Mouse (Mus musculus) midbrain, embryonic 16.5 days (tissue): ENCODE measurements around the gene Lgr5. TPM values are rescaled to one million over a fixed set of nuclear protein-coding genes. Genes with fewer than 3 reads are reported as not detected.
A peak's percentile ranks its signal among the peaks of the same experiment; 100 is the strongest.

Source experiments
- ATAC-seq: fragments of 200-750 bp; cut with Nextera tagmentation; 2 replicates; pipeline ENCODE4 v1.8.0; 2017; ENCODE audit warnings: moderate TSS enrichment
- H3K27ac ChIP-seq: fragments of 300-500 bp; sonication (generic); 2 replicates; pipeline ENCODE4 v1.5.1; 2014; ENCODE audit warnings: mild to moderate bottlenecking, low read length, mixed read lengths
- H3K27me3 ChIP-seq: fragments of 300-500 bp; sonication (generic); 2 replicates; pipeline ENCODE4 v1.6.1; 2014; ENCODE audit warnings: low read depth, low read length, mixed read lengths; ENCODE audit not compliant: control insufficient read depth, insufficient read depth
- H3K36me3 ChIP-seq: fragments of 300-500 bp; sonication (generic); 2 replicates; pipeline ENCODE4 v1.6.1; 2014; ENCODE audit warnings: mild to moderate bottlenecking, low read length, moderate library complexity, mixed read lengths; ENCODE audit not compliant: control insufficient read depth, insufficient read depth
- H3K4me1 ChIP-seq: fragments of 300-500 bp; sonication (generic); 2 replicates; pipeline ENCODE4 v1.6.1; 2014; ENCODE audit warnings: mild to moderate bottlenecking, low read length, mixed read lengths; ENCODE audit not compliant: control insufficient read depth, insufficient read depth
- H3K4me2 ChIP-seq: fragments of 300-500 bp; sonication (generic); 2 replicates; pipeline ENCODE4 v1.6.1; 2014; ENCODE audit warnings: mild to moderate bottlenecking, low read length, mixed read lengths
- H3K4me3 ChIP-seq: fragments of 300-500 bp; sonication (generic); 2 replicates; pipeline ENCODE4 v1.5.1; 2014; ENCODE audit warnings: low read depth, mild to moderate bottlenecking, low read length, moderate library complexity, mixed read lengths
- H3K9ac ChIP-seq: fragments of 300-500 bp; sonication (generic); 2 replicates; pipeline ENCODE4 v1.6.1; 2014; ENCODE audit warnings: low read depth, low read length, mixed read lengths
- H3K9me3 ChIP-seq: fragments of 300-500 bp; sonication (generic); replicated peaks from 2 replicates; pipeline ENCODE4 v1.6.1; 2014; ENCODE audit warnings: mild to moderate bottlenecking, low read length, mixed read lengths; ENCODE audit not compliant: control insufficient read depth, poor library complexity, severe bottlenecking
- WGBS: fragments of 180-500 bp; shearing (Covaris S2); extraction: QIAGEN DNeasy Blood & Tissue Kit; methylation state at CpG from one replicate; pipeline ENCODE4 v1.1.7; 2014; 5-methylcytosine and 5-hydroxymethylcytosine counted together
- polyA plus RNA-seq: library from polyadenylated mRNA; unstranded; fragments of >200 nt; fragmentation: Nextera tagmentation; extraction: Ambion mirVana; gene quantifications from 2 replicates; pipeline ENCODE4 v1.2.1, GENCODE M21; 2015

Lgr5 gene
- polyA plus RNA-seq, 1 experiment from 2014 or later: 1.4 TPM

- Histone ChIP-seq H3K4me3 (no peak overlapping the region), H3K27me3 (no peaks in the 10 kb centered on the region), H3K9me3 (no peaks in the 10 kb centered on the region), H3K4me1 (no peaks in the 10 kb centered on the region), H3K4me2 (no peak overlapping the region), H3K36me3 (no peaks in the 10 kb centered on the region), H3K27ac (no peak overlapping the region), H3K9ac (no peak overlapping the region)
- no peak for ATAC-seq
- WGBS: 76% methylated on average over 4 of the region's 4 CpGs
Observed at GRCm38 (mm10) chr10:115528892-115529291, 58.7 kb downstream of the Lgr5 start.

GRCm38 (mm10) chr10:115521081-115521451 lies 66.5 kb downstream of the Lgr5 start:
- Histone ChIP-seq H3K9me3 (no peaks in the 10 kb centered on the region), H3K4me3 (no peak overlapping the region), H3K9ac (no peak overlapping the region), H3K27ac (no peak overlapping the region), H3K4me2 (no peak overlapping the region), H3K36me3 (no peaks in the 10 kb centered on the region), H3K27me3 (no peaks in the 10 kb centered on the region), H3K4me1 (no peaks in the 10 kb centered on the region)
- 7% methylated on average over 4 of the region's 4 CpGs for WGBS
- no peak for ATAC-seq

- Histone ChIP-seq H3K4me1 (no peaks in the 10 kb centered on the region), H3K9me3 (no peaks in the 10 kb centered on the region), H3K27me3 (no peaks in the 10 kb centered on the region), H3K36me3 (no peaks in the 10 kb centered on the region), H3K27ac (no peak overlapping the region), H3K4me2 (no peak overlapping the region), H3K9ac (no peak overlapping the region), H3K4me3 (no peak overlapping the region)
- WGBS: 27% methylated on average over 17 of the region's 17 CpGs
- ATAC-seq: no peak
Observed at GRCm38 (mm10) chr10:115520200-115521080, 67.1 kb downstream of the Lgr5 start.

DNA sequence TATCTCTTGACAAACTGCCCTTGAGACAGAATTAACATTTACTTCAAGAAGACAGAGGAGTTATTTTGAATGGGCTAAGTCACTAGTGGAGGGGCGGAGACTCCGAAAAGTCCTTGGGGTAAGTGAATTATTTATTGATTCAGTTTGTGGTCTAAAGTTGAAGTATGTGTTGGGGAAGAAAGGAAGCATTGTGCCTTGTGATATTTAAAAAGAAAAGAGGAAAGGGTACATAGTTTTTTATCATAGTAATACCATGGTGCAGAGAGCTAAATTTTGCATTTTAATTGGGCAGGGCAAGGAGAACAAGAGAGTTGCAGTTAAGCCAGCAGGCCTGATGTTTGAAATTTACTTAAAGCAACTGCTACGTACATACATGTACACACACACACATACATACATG lies 68.7 kb downstream of the Lgr5 start:
- no peak overlapping the region for H3K9ac ChIP-seq
- H3K4me1 ChIP-seq: no peaks in the 10 kb centered on the region
- no peak overlapping the region for H3K4me3 ChIP-seq
- no peak overlapping the region for H3K27ac ChIP-seq
- H3K36me3 ChIP-seq: no peaks in the 10 kb centered on the region
- ATAC-seq: no peak
- no peaks in the 10 kb centered on the region for H3K27me3 ChIP-seq
- no peak overlapping the region for H3K4me2 ChIP-seq
- no peaks in the 10 kb centered on the region for H3K9me3 ChIP-seq
- 89% methylated on average over 3 of the region's 3 CpGs for WGBS

GRCm38 (mm10) chr10:115515503-115515902 lies 72.1 kb downstream of the Lgr5 start:
- H3K9me3 ChIP-seq: no peaks in the 10 kb centered on the region
- 86% methylated on average over 7 of the region's 7 CpGs for WGBS
- no peak overlapping the region for H3K4me2 ChIP-seq
- H3K4me3 ChIP-seq: no peak overlapping the region
- no peak overlapping the region for H3K27ac ChIP-seq
- no peaks in the 10 kb centered on the region for H3K36me3 ChIP-seq
- no peak overlapping the region for H3K9ac ChIP-seq
- no peaks in the 10 kb centered on the region for H3K27me3 ChIP-seq
- H3K4me1 ChIP-seq: no peaks in the 10 kb centered on the region
- ATAC-seq: no peak

DNA sequence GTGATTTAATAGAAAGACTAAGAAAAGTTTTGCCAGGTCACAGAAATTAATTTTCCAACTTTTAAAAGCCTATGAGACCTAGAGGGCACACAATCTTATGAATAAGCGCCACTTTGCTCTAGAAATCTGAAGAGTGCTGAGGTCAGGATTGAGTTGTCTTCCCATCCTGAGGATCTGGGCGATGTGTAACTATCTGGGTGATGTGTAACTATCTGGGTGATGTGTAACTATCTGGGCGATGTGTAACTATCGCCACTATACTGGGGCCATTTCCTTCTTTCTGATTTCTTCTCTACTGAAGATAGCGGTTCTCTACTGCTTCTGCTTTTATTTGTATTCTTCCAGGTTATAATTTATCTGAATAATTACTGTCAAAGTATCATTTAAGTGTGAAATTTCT lies 76.6 kb downstream of the Lgr5 start:
- Histone ChIP-seq H3K4me2 (no peak overlapping the region), H3K27me3 (no peaks in the 10 kb centered on the region), H3K9ac (no peak overlapping the region), H3K27ac (no peak overlapping the region), H3K4me3 (no peak overlapping the region), H3K9me3 (no peaks in the 10 kb centered on the region), H3K36me3 (no peaks in the 10 kb centered on the region), H3K4me1 (no peaks in the 10 kb centered on the region)
- no peak for ATAC-seq
- WGBS: 88% methylated on average over 5 of the region's 5 CpGs

- Histone ChIP-seq H3K9me3 (no peaks in the 10 kb centered on the region), H3K4me3 (no peak overlapping the region), H3K27ac (no peak overlapping the region), H3K27me3 (no peaks in the 10 kb centered on the region), H3K9ac (no peak overlapping the region), H3K4me2 (no peak overlapping the region), H3K4me1 (no peaks in the 10 kb centered on the region), H3K36me3 (no peaks in the 10 kb centered on the region)
- WGBS: 92% methylated on average over 16 of the region's 16 CpGs
- ATAC-seq: no peak
Observed at GRCm38 (mm10) chr10:115505631-115506239, 81.8 kb downstream of the Lgr5 start.

DNA sequence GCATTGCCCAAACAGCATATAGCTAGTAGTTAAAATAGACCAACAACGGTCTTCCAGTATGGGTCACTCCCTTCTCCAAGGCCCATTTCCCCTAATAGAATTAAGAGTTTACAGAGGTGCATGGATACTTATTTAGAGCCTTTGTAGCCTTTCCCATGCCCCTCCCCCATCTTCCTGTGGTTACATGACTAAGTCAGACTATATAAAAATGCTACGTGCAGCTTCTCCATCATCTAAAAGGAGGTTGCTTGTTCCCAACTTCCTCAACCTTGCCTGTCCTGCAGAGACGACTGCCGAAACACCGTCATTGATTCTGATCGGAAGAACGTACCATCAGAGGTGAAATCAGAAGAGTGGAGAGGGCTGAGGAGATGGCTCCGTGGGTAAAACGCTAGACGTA lies 82.4 kb downstream of the Lgr5 start:
- no peaks in the 10 kb centered on the region for H3K27me3 ChIP-seq
- H3K9ac ChIP-seq: no peak overlapping the region
- no peak for ATAC-seq
- no peak overlapping the region for H3K4me2 ChIP-seq
- no peaks in the 10 kb centered on the region for H3K36me3 ChIP-seq
- no peaks in the 10 kb centered on the region for H3K9me3 ChIP-seq
- no peak overlapping the region for H3K27ac ChIP-seq
- H3K4me3 ChIP-seq: no peak overlapping the region
- no peaks in the 10 kb centered on the region for H3K4me1 ChIP-seq
- 96% methylated on average over 10 of the region's 10 CpGs for WGBS

DNA sequence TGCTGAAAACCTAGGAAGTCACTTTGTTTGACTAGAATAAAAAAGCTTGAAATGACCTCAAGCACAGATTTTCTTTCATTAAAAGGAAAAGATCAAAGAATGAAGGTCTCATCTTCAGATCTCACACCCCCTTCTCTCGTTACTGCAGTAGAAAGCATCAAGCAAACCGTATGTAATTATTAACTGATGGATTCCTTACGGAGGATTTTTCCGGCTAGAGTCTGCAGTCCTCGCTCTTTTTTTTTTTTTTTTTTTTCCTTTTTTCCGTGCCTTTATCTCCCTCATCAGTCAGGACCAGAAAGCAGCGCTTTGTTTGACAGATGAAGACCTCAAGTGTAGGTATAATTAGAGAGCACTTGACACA lies 93.8 kb downstream of the Lgr5 start:
- Histone ChIP-seq H3K4me3 (peak overlapping the region; percentile 16), H3K27ac (no peak overlapping the region), H3K4me1 (peaks cover 5% of the 10 kb centered on the region; the same call in 1 of the 2 replicates), H3K4me2 (peak overlapping the region; percentile 46), H3K9ac (peak overlapping the region; percentile 15; the same call in 1 of the 2 replicates), H3K27me3 (no peaks in the 10 kb centered on the region), H3K9me3 (no peaks in the 10 kb centered on the region), H3K36me3 (no peaks in the 10 kb centered on the region)
- peak; percentile 26; the same call in 1 of the 2 replicates for ATAC-seq
- 6% methylated on average over 7 of the region's 7 CpGs for whole genome bisulfite sequencing
